ENCODE assay signal across 24 mouse cellular contexts in the genomic region with DNA sequence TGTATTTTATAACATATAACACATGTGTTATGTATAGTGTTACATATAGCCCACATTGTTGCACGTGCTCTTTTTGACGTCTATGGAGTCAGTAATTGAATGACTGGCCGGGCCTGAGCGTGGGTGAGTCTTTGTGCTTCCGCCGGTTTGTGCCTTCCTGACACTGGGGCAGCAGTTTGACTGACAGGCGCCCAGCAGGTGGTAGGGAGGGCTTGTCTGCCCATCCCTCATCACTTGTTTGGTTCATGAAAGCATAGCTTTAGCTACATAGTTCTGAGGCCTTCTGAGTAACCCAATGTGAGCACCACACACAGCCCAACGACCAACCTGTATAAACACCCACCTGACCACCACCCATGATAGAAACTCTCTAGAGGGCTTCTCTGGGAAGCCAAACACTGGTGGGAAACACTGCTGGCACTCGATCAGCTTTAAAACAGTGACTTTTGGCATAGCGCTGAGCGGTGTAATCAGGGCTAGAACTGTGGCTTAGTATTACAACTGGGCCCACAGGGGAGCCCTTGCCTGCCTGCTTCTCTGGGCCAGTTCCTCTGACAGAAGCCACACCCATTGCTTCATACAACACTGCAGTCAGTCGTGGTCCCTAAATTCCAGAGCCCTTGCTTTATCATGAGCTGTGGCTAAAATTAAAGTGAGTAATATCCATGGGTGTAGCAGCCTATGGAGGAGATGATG.
DNase-seq lines count a peak whose midpoint lies in the region; ATAC-seq and TF ChIP-seq lines count a peak whose summit lies in the region.
"Had no signal": no experiment of that assay in that cellular context is flagged by ENCODE, and none has a peak within 500 bp of the region (broad histone marks: within the 10 kb centered on the region; RNA-seq: fewer than 3 reads in every experiment).

No protein-coding gene starts in this region.

- no peak overlapping the region for H3K9ac ChIP-seq in heart, embryonic 14.5 days (ENCODE audit: low read length)
- no peak overlapping the region for H3K9ac ChIP-seq in hindbrain, embryonic 12.5 days
- H3K9ac ChIP-seq in hindbrain, embryonic 13.5 days = no peak overlapping the region
- no peak overlapping the region for H3K9ac ChIP-seq in limb, embryonic 15.5 days
- H3K9ac ChIP-seq in forebrain, embryonic 11.5 days (ENCODE audit: low read length) = no peak overlapping the region
- H3K9ac ChIP-seq: hindbrain, embryonic 15.5 days; liver, embryonic 15.5 days; neural tube, embryonic 12.5 days; stomach, embryonic 15.5 days had no signal

- peaks cover 13 to 20% of the 10 kb centered on the region in 2 experiments for H3K4me1 ChIP-seq in heart, embryonic 14.5 days (ENCODE audit: control insufficient read depth in 2 of 2, insufficient read depth in 2 of 2, low read length in 2 of 2)
- 0 out of 2 replicates have a peak, but pooled peaks cover 10% of the 10 kb centered on the region for H3K4me1 ChIP-seq in hindbrain, embryonic 12.5 days
- H3K4me1 ChIP-seq in hindbrain, embryonic 13.5 days (replicated peaks) = peaks cover 21% of the 10 kb centered on the region
- H3K4me1 ChIP-seq in embryonic fibroblast, embryonic 13.5 days (ENCODE audit: control insufficient read depth, insufficient read depth, low read length) = peaks cover 15% of the 10 kb centered on the region; the same call in 1 of the 2 replicates
- H3K4me1 ChIP-seq in limb, embryonic 15.5 days = peaks cover 13% of the 10 kb centered on the region
- H3K4me1 ChIP-seq in forebrain, embryonic 11.5 days (replicated peaks; ENCODE audit: control insufficient read depth, insufficient read depth, low read length) = peaks cover 4% of the 10 kb centered on the region; the same call in 1 of the 2 replicates
- H3K4me1 ChIP-seq: hindbrain, embryonic 15.5 days; liver, embryonic 15.5 days; stomach, embryonic 15.5 days had no signal

- no peak for TF ChIP-seq CTCF in embryonic fibroblast, embryonic 13.5 days (IDR thresholded peaks at IDR 0.05; ENCODE audit: borderline replicate concordance, insufficient read depth, low read length)

- H3K36me3 ChIP-seq in heart, embryonic 14.5 days (ENCODE audit: control insufficient read depth, insufficient read depth, low read length) = no peaks in the 10 kb centered on the region
- H3K36me3 ChIP-seq in hindbrain, embryonic 12.5 days = no peaks in the 10 kb centered on the region
- no peaks in the 10 kb centered on the region for H3K36me3 ChIP-seq in hindbrain, embryonic 13.5 days
- no peaks in the 10 kb centered on the region for H3K36me3 ChIP-seq in limb, embryonic 15.5 days
- H3K36me3 ChIP-seq in forebrain, embryonic 11.5 days (ENCODE audit: control insufficient read depth, insufficient read depth, low read length) = no peaks in the 10 kb centered on the region
- H3K36me3 ChIP-seq: hindbrain, embryonic 15.5 days; liver, embryonic 15.5 days; neural tube, embryonic 12.5 days; stomach, embryonic 15.5 days had no signal

- no peak overlapping the region for H3K4me3 ChIP-seq in heart, embryonic 14.5 days (ENCODE audit: control insufficient read depth in 1 of 2, insufficient read depth in 1 of 2, low read depth in 1 of 2, low read length in 2 of 2)
- H3K4me3 ChIP-seq in hindbrain, embryonic 12.5 days = no peak overlapping the region
- no peak overlapping the region for H3K4me3 ChIP-seq in hindbrain, embryonic 13.5 days
- H3K4me3 ChIP-seq in embryonic fibroblast, embryonic 13.5 days (ENCODE audit: insufficient read depth, low read length) = no peak overlapping the region
- no peak overlapping the region for H3K4me3 ChIP-seq in limb, embryonic 15.5 days
- H3K4me3 ChIP-seq in forebrain, embryonic 11.5 days (ENCODE audit: low read depth, low read length) = no peak overlapping the region
- H3K4me3 ChIP-seq: gastrocnemius, adult 2 months; hindbrain, embryonic 15.5 days; liver, embryonic 15.5 days; neural tube, embryonic 12.5 days; stomach, embryonic 15.5 days had no signal

- DNase-seq in heart, postnatal 4 days = no peak
- DNase-seq in Muller cell, postnatal 12 days (ENCODE audit: inconsistent ontology term) = no peak
- no peak for DNase-seq in forebrain, embryonic 11.5 days (ENCODE audit: low spot score)
- DNase-seq: cerebellum, adult 11-12 months; gastrocnemius, adult 2 months; kidney, postnatal 14 days; liver; lung, postnatal 4 days; midbrain, embryonic 14.5 days; retina, postnatal 1 day; right cerebral cortex, postnatal 25 days; spleen, adult 18-20 months; thymus, postnatal 25 days had no signal

- no peaks in the 10 kb centered on the region for H3K27me3 ChIP-seq in heart, embryonic 14.5 days (ENCODE audit: control insufficient read depth, insufficient read depth, low read length)
- no peaks in the 10 kb centered on the region for H3K27me3 ChIP-seq in hindbrain, embryonic 12.5 days
- no peaks in the 10 kb centered on the region for H3K27me3 ChIP-seq in hindbrain, embryonic 13.5 days
- no peaks in the 10 kb centered on the region for H3K27me3 ChIP-seq in limb, embryonic 15.5 days
- H3K27me3 ChIP-seq in forebrain, embryonic 11.5 days (ENCODE audit: control insufficient read depth, insufficient read depth, low read length) = no peaks in the 10 kb centered on the region
- H3K27me3 ChIP-seq: hindbrain, embryonic 15.5 days; liver, embryonic 15.5 days; neural tube, embryonic 12.5 days; stomach, embryonic 15.5 days had no signal

- peak overlapping the region; percentile 36 to 71 for H3K27ac ChIP-seq in heart, embryonic 14.5 days (replicated peaks in 1 of 2; ENCODE audit: control insufficient read depth in 1 of 2, insufficient read depth in 1 of 2, low read depth in 2 of 2, low read length in 2 of 2)
- peak overlapping the region; percentile 26; the same call in 1 of the 2 replicates for H3K27ac ChIP-seq in hindbrain, embryonic 12.5 days
- no peak overlapping the region for H3K27ac ChIP-seq in hindbrain, embryonic 13.5 days
- peak overlapping the region; percentile 2; the same call in 1 of the 2 replicates for H3K27ac ChIP-seq in embryonic fibroblast, embryonic 13.5 days (ENCODE audit: insufficient read depth, low read length)
- H3K27ac ChIP-seq in limb, embryonic 15.5 days = peak overlapping the region; percentile 24; the same call in 1 of the 2 replicates
- no peak overlapping the region for H3K27ac ChIP-seq in forebrain, embryonic 11.5 days (ENCODE audit: low read depth, low read length)
- H3K27ac ChIP-seq: gastrocnemius, adult 2 months; hindbrain, embryonic 15.5 days; liver, embryonic 15.5 days; neural tube, embryonic 12.5 days; stomach, embryonic 15.5 days had no signal

- WGBS in heart, embryonic 14.5 days = 63% methylated on average over 12 of the region's 12 CpGs
- WGBS in hindbrain, embryonic 12.5 days = 40% methylated on average over 12 of the region's 12 CpGs
- 46% methylated on average over 12 of the region's 12 CpGs for WGBS in hindbrain, embryonic 13.5 days
- 66% methylated on average over 12 of the region's 12 CpGs for WGBS in limb, embryonic 15.5 days
- WGBS in forebrain, embryonic 11.5 days = 59% methylated on average over 12 of the region's 12 CpGs

- no peaks in the 10 kb centered on the region for H3K9me3 ChIP-seq in heart, embryonic 14.5 days (ENCODE audit: control insufficient read depth, low read length)
- no peaks in the 10 kb centered on the region for H3K9me3 ChIP-seq in hindbrain, embryonic 12.5 days (replicated peaks)
- H3K9me3 ChIP-seq in hindbrain, embryonic 13.5 days = no peaks in the 10 kb centered on the region
- H3K9me3 ChIP-seq in limb, embryonic 15.5 days = no peaks in the 10 kb centered on the region
- H3K9me3 ChIP-seq in forebrain, embryonic 11.5 days (ENCODE audit: control insufficient read depth, low read length) = no peaks in the 10 kb centered on the region
- H3K9me3 ChIP-seq: hindbrain, embryonic 15.5 days; liver, embryonic 15.5 days; neural tube, embryonic 12.5 days; stomach, embryonic 15.5 days had no signal

- no peak for TF ChIP-seq POLR2A in embryonic fibroblast, embryonic 13.5 days (IDR thresholded peaks at IDR 0.05; ENCODE audit: low read depth, low read length)

- ATAC-seq in heart, embryonic 14.5 days (ENCODE audit: insufficient number of reproducible peaks, insufficient read depth, low FRiP score, low read depth) = peak; percentile 64; the same call in 1 of the 2 replicates
- ATAC-seq in hindbrain, embryonic 12.5 days (ENCODE audit: low FRiP score) = no peak
- no peak for ATAC-seq in hindbrain, embryonic 13.5 days (ENCODE audit: low FRiP score)
- no peak for ATAC-seq in limb, embryonic 15.5 days (ENCODE audit: insufficient number of reproducible peaks, low FRiP score, low TSS enrichment, low read depth)
- ATAC-seq in forebrain, embryonic 11.5 days (replicated peaks; ENCODE audit: low FRiP score) = no peak
- ATAC-seq: forebrain, embryonic 14.5 days; intestine, embryonic 16.5 days had no signal

- no peak overlapping the region for H3K4me2 ChIP-seq in heart, embryonic 14.5 days (ENCODE audit: low read length)
- no peak overlapping the region for H3K4me2 ChIP-seq in hindbrain, embryonic 12.5 days (replicated peaks)
- H3K4me2 ChIP-seq in hindbrain, embryonic 13.5 days = no peak overlapping the region
- no peak overlapping the region for H3K4me2 ChIP-seq in limb, embryonic 15.5 days
- no peak overlapping the region for H3K4me2 ChIP-seq in forebrain, embryonic 11.5 days (ENCODE audit: low read depth, low read length, severe bottlenecking)
- H3K4me2 ChIP-seq: hindbrain, embryonic 15.5 days; liver, embryonic 15.5 days; neural tube, embryonic 12.5 days; stomach, embryonic 15.5 days had no signal

Comparison
In these comparisons a context has a peak if more than half of its experiments do, and no peak if none do; other contexts are left out.
1. H3K27ac ChIP-seq: peak in heart, embryonic 14.5 days (2 of 2), hindbrain, embryonic 12.5 days (single experiment), embryonic fibroblast, embryonic 13.5 days (single experiment) and limb, embryonic 15.5 days (single experiment); none in hindbrain, embryonic 13.5 days (single experiment) and forebrain, embryonic 11.5 days (single experiment).